Mouse (Mus musculus): ENCODE data around the gene Etv5. TPM values are rescaled to one million over a fixed set of nuclear protein-coding genes. Genes with fewer than 3 reads are reported as not detected.

Etv5 gene
- polyA plus RNA-seq, 3 experiments from 2014 or later: 2.5 to 5.6 (median 5.2) TPM

GRCm38 (mm10) chr16:22429377-22429776 lies 10.1 kb downstream of the Etv5 start:
- ATAC-seq: no peak

- no peak for ATAC-seq
Observed at GRCm38 (mm10) chr16:22428853-22429341, 10.6 kb downstream of the Etv5 start.

GRCm38 (mm10) chr16:22426866-22427265 lies 12.7 kb downstream of the Etv5 start:
- no peak for ATAC-seq

- no peak for ATAC-seq
Observed at GRCm38 (mm10) chr16:22422256-22422655, 17.3 kb downstream of the Etv5 start.

GRCm38 (mm10) chr16:22417931-22418330 lies 21.6 kb downstream of the Etv5 start:
- no peak for ATAC-seq

- no peak for ATAC-seq
Observed at GRCm38 (mm10) chr16:22417044-22417443, 22.5 kb downstream of the Etv5 start.

GRCm38 (mm10) chr16:22416140-22416848 lies 23.2 kb downstream of the Etv5 start:
- ATAC-seq: no peak

- no peak for ATAC-seq
Observed at GRCm38 (mm10) chr16:22414205-22414754, 25.2 kb downstream of the Etv5 start.

- no peak for ATAC-seq
Observed at GRCm38 (mm10) chr16:22412459-22413229, 26.9 kb downstream of the Etv5 start.

GRCm38 (mm10) chr16:22411764-22412163 lies 27.8 kb downstream of the Etv5 start:
- ATAC-seq: no peak

GRCm38 (mm10) chr16:22410000-22410399 lies 29.5 kb downstream of the Etv5 start:
- ATAC-seq: no peak

- ATAC-seq: no peak
Observed at GRCm38 (mm10) chr16:22408642-22409360, 30.7 kb downstream of the Etv5 start.

GRCm38 (mm10) chr16:22406747-22407146 lies 32.8 kb downstream of the Etv5 start:
- no peak for ATAC-seq

GRCm38 (mm10) chr16:22406050-22406449 lies 33.5 kb downstream of the Etv5 start:
- ATAC-seq: no peak

GRCm38 (mm10) chr16:22405492-22405891 lies 34.0 kb downstream of the Etv5 start:
- no peak for ATAC-seq

GRCm38 (mm10) chr16:22403715-22404114 lies 35.8 kb downstream of the Etv5 start:
- no peak for ATAC-seq

GRCm38 (mm10) chr16:22402600-22402999 lies 36.9 kb downstream of the Etv5 start:
- no peak for ATAC-seq

GRCm38 (mm10) chr16:22400226-22400625 lies 39.3 kb downstream of the Etv5 start:
- ATAC-seq: no peak

- no peak for ATAC-seq
Observed at GRCm38 (mm10) chr16:22398784-22399453, 40.6 kb downstream of the Etv5 start.

GRCm38 (mm10) chr16:22398354-22398753 lies 41.2 kb downstream of the Etv5 start:
- ATAC-seq: no peak

- ATAC-seq: no peak
Observed at GRCm38 (mm10) chr16:22396420-22396819, 43.1 kb downstream of the Etv5 start.

Data from inflammation-experienced regulatory T-cells, adult 6 months (primary cell).